Mouse (Mus musculus) intestine, embryonic 15.5 days (tissue): ENCODE results near the gene Gpc5. TPM values are rescaled to one million over a fixed set of nuclear protein-coding genes. Genes with fewer than 3 reads are reported as not detected.
A peak's percentile ranks its signal among the peaks of the same experiment; 100 is the strongest.

Experiments
- ATAC-seq: fragments of 200-750 bp; cut with Nextera tagmentation; 2 replicates; pipeline ENCODE4 v1.8.0; 2017; ENCODE audit warnings: moderate TSS enrichment, moderate library complexity
- H3K27ac ChIP-seq: fragments of 300-500 bp; sonication (generic); 2 replicates; pipeline ENCODE4 v1.5.1; 2015; ENCODE audit warnings: mild to moderate bottlenecking, inconsistent platforms
- H3K27me3 ChIP-seq: fragments of 300-500 bp; sonication (generic); replicated peaks from 2 replicates; pipeline ENCODE4 v1.6.1; 2015; ENCODE audit warnings: inconsistent platforms
- H3K36me3 ChIP-seq: fragments of 300-500 bp; sonication (generic); 2 replicates; pipeline ENCODE4 v1.6.1; 2015; ENCODE audit warnings: inconsistent platforms
- H3K4me1 ChIP-seq: fragments of 300-500 bp; sonication (generic); replicated peaks from 2 replicates; pipeline ENCODE4 v1.6.1; 2015; ENCODE audit warnings: inconsistent platforms
- H3K4me2 ChIP-seq: fragments of 300-500 bp; sonication (generic); replicated peaks from 2 replicates; pipeline ENCODE4 v1.6.1; 2015; ENCODE audit warnings: mild to moderate bottlenecking, inconsistent platforms
- H3K4me3 ChIP-seq: fragments of 300-500 bp; sonication (generic); replicated peaks from 2 replicates; pipeline ENCODE4 v1.5.1; 2015; ENCODE audit warnings: inconsistent platforms
- H3K9ac ChIP-seq: fragments of 300-500 bp; sonication (generic); 2 replicates; pipeline ENCODE4 v1.6.1; 2015; ENCODE audit warnings: inconsistent platforms
- H3K9me3 ChIP-seq: fragments of 300-500 bp; sonication (generic); 2 replicates; pipeline ENCODE4 v1.6.1; 2016; ENCODE audit warnings: inconsistent platforms
- WGBS: fragments of 180-500 bp; shearing (Covaris S2); methylation state at CpG from one replicate; pipeline ENCODE4 v1.1.7; 2015; 5-methylcytosine and 5-hydroxymethylcytosine counted together
- microRNA counts: library from miRNA; unstranded; fragments of <30 nt; microRNA quantifications from one replicate; lab custom pipeline; 2016
- polyA plus RNA-seq: library from polyadenylated mRNA; unstranded; fragments of >200 nt; fragmentation: Nextera tagmentation; extraction: Ambion mirVana; gene quantifications from 2 replicates; pipeline ENCODE4 v1.2.1, GENCODE M21; 2015

Gene Gpc5
- polyA plus RNA-seq, 1 experiment from 2014 or later = 0.15 TPM

GRCm38 (mm10) chr14:116558141-116558800 is 1466.3 kb downstream of the Gpc5 start:
- H3K36me3 ChIP-seq = no peaks in the 10 kb centered on the region
- ATAC-seq = no peak
- H3K27me3 ChIP-seq = no peaks in the 10 kb centered on the region
- 69% methylated on average over 9 of the region's 9 CpGs for WGBS
- no peak overlapping the region for H3K27ac ChIP-seq
- H3K4me2 ChIP-seq = no peak overlapping the region
- H3K4me3 ChIP-seq = no peak overlapping the region
- H3K9ac ChIP-seq = no peak overlapping the region
- H3K4me1 ChIP-seq = no peaks in the 10 kb centered on the region
- H3K9me3 ChIP-seq = no peaks in the 10 kb centered on the region

GRCm38 (mm10) chr14:116559990-116560389 is 1468.0 kb downstream of the Gpc5 start:
- Histone ChIP-seq H3K4me3 (no peak overlapping the region), H3K27me3 (no peaks in the 10 kb centered on the region), H3K4me2 (no peak overlapping the region), H3K27ac (no peak overlapping the region), H3K4me1 (no peaks in the 10 kb centered on the region), H3K9ac (no peak overlapping the region), H3K36me3 (no peaks in the 10 kb centered on the region), H3K9me3 (no peaks in the 10 kb centered on the region)
- WGBS = 34% methylated on average over 1 of the region's 1 CpGs
- peak; percentile 70 for ATAC-seq

MicroRNAs within 50 kb of the gene (microRNA counts, 519-probe panel; counts per million panel counts)
- microRNA mmu-miR-18a (lab: Ali Mortazavi, UCI) = 2,873 counts per million, percentile 74 among the panel's probes with 10 or more counts
- microRNA mmu-miR-19a (lab: Ali Mortazavi, UCI) = 4,621 counts per million, percentile 98 among the panel's probes with 10 or more counts
- microRNA mmu-miR-19b (lab: Ali Mortazavi, UCI) = 4,143 counts per million, percentile 96 among the panel's probes with 10 or more counts
- 4,850 counts per million, percentile 99 among the panel's probes with 10 or more counts for microRNA mmu-miR-20a+mmu-miR-20b (lab: Ali Mortazavi, UCI)
- 1,422 counts per million, percentile 33 among the panel's probes with 10 or more counts for microRNA mmu-miR-92a (lab: Ali Mortazavi, UCI)
